Mouse (Mus musculus) erythroblast, embryonic 14.5 days (primary cell): ENCODE data around the gene Fhl2. TPM values are rescaled to one million over a fixed set of nuclear protein-coding genes. Genes with fewer than 3 reads are reported as not detected.
"Not testable (repeated sequence)": the region's sequence is repeated elsewhere in the genome, so short reads cannot be mapped to it uniquely, and the experiment has no call there.

ENCODE experiments used
- H3K27me3 ChIP-seq: 2 replicates; pipeline ENCODE4 v1.6.1; 2012; ENCODE audit warnings: inconsistent platforms; ENCODE audit not compliant: control insufficient read depth
- H3K36me3 ChIP-seq: 2 replicates; pipeline ENCODE4 v1.6.1; 2012; ENCODE audit warnings: mild to moderate bottlenecking, inconsistent platforms; ENCODE audit not compliant: control insufficient read depth
- H3K4me1 ChIP-seq: 2 replicates; pipeline ENCODE4 v1.6.1; 2012; ENCODE audit warnings: inconsistent platforms; ENCODE audit not compliant: control insufficient read depth
- H3K4me3 ChIP-seq: replicated peaks from 2 replicates; pipeline ENCODE3; 2012; ENCODE audit warnings: moderate library complexity, mild to moderate bottlenecking, inconsistent platforms
- H3K9me3 ChIP-seq: 2 replicates; pipeline ENCODE4 v1.6.1; 2012; ENCODE audit warnings: low read length, inconsistent platforms, mixed read lengths; ENCODE audit not compliant: control insufficient read depth
- GATA1 ChIP-seq: IDR thresholded peaks from 2 replicates; pipeline ENCODE4 v1.6.1; 2012; ENCODE audit warnings: low read length, inconsistent platforms, mixed read lengths
- TAL1 ChIP-seq: IDR thresholded peaks from 3 replicates; pipeline ENCODE4 v1.6.1; 2012; ENCODE audit warnings: low read length, inconsistent platforms, mixed read lengths
- polyA plus RNA-seq: library from polyadenylated mRNA; stranded (reverse); fragments of >175 nt; gene quantifications from 2 replicates; pipeline ENCODE4 v1.2.3, GENCODE M21; 2012

The Fhl2 gene
- polyA plus RNA-seq, 1 experiment: not detected

GRCm38 (mm10) chr1:43144338-43144906, 52.4 kb downstream of the Fhl2 start:
- H3K36me3 ChIP-seq: no peaks in the 10 kb centered on the region
- TF ChIP-seq TAL1 (no peak), GATA1 (no peak)
- no peaks in the 10 kb centered on the region for H3K4me1 ChIP-seq
- no peak overlapping the region for H3K4me3 ChIP-seq
- H3K27me3 ChIP-seq: no peaks in the 10 kb centered on the region
- no peaks in the 10 kb centered on the region for H3K9me3 ChIP-seq

GRCm38 (mm10) chr1:43143791-43144190, 53.0 kb downstream of the Fhl2 start:
- Histone ChIP-seq H3K4me3 (no peak overlapping the region), H3K4me1 (no peaks in the 10 kb centered on the region), H3K27me3 (no peaks in the 10 kb centered on the region), H3K9me3 (no peaks in the 10 kb centered on the region), H3K36me3 (no peaks in the 10 kb centered on the region)
- TF ChIP-seq TAL1 (no peak), GATA1 (no peak)

GRCm38 (mm10) chr1:43143284-43143683, 53.5 kb downstream of the Fhl2 start:
- TF ChIP-seq GATA1 (no peak), TAL1 (no peak)
- no peaks in the 10 kb centered on the region for H3K36me3 ChIP-seq
- no peaks in the 10 kb centered on the region for H3K27me3 ChIP-seq
- no peaks in the 10 kb centered on the region for H3K4me1 ChIP-seq
- H3K4me3 ChIP-seq: no peak overlapping the region
- no peaks in the 10 kb centered on the region for H3K9me3 ChIP-seq

- Histone ChIP-seq H3K9me3 (no peaks in the 10 kb centered on the region), H3K36me3 (no peaks in the 10 kb centered on the region), H3K4me1 (no peaks in the 10 kb centered on the region), H3K4me3 (no peak overlapping the region), H3K27me3 (no peaks in the 10 kb centered on the region)
- TF ChIP-seq GATA1 (no peak), TAL1 (no peak)
Observed at GRCm38 (mm10) chr1:43142849-43143248, 53.9 kb downstream of the Fhl2 start.

- H3K36me3 ChIP-seq: no peaks in the 10 kb centered on the region
- no peaks in the 10 kb centered on the region for H3K4me1 ChIP-seq
- no peaks in the 10 kb centered on the region for H3K27me3 ChIP-seq
- no peaks in the 10 kb centered on the region for H3K9me3 ChIP-seq
- TF ChIP-seq GATA1: no peak
- no peak for TF ChIP-seq TAL1
- no peak overlapping the region for H3K4me3 ChIP-seq
Observed at GRCm38 (mm10) chr1:43141555-43141961, 55.2 kb downstream of the Fhl2 start.

- Histone ChIP-seq H3K9me3 (no peaks in the 10 kb centered on the region), H3K36me3 (no peaks in the 10 kb centered on the region), H3K4me3 (no peak overlapping the region), H3K27me3 (no peaks in the 10 kb centered on the region), H3K4me1 (no peaks in the 10 kb centered on the region)
- TF ChIP-seq GATA1 (no peak), TAL1 (no peak)
Observed at GRCm38 (mm10) chr1:43139587-43140266, 57.1 kb downstream of the Fhl2 start.

- no peaks in the 10 kb centered on the region for H3K4me1 ChIP-seq
- TF ChIP-seq GATA1: no peak
- TF ChIP-seq TAL1: no peak
- H3K36me3 ChIP-seq: no peaks in the 10 kb centered on the region
- H3K27me3 ChIP-seq: no peaks in the 10 kb centered on the region
- no peaks in the 10 kb centered on the region for H3K9me3 ChIP-seq
- no peak overlapping the region for H3K4me3 ChIP-seq
Observed at GRCm38 (mm10) chr1:43138268-43138812, 58.4 kb downstream of the Fhl2 start.

GRCm38 (mm10) chr1:43137334-43137733, 59.5 kb downstream of the Fhl2 start:
- TF ChIP-seq TAL1: no peak
- no peak for TF ChIP-seq GATA1
- no peak overlapping the region for H3K4me3 ChIP-seq

GRCm38 (mm10) chr1:43136488-43137029, 60.2 kb downstream of the Fhl2 start:
- H3K4me3 ChIP-seq: not testable (repeated sequence)

More at GRCm38 (mm10) chr1:43137334-43137733, 59.5 kb downstream of the Fhl2 start:
- Histone ChIP-seq H3K4me1 (no peaks in the 10 kb centered on the region), H3K36me3 (no peaks in the 10 kb centered on the region), H3K9me3 (no peaks in the 10 kb centered on the region), H3K27me3 (no peaks in the 10 kb centered on the region)

More at GRCm38 (mm10) chr1:43136488-43137029, 60.2 kb downstream of the Fhl2 start:
- H3K4me1 ChIP-seq, H3K27me3 ChIP-seq, H3K36me3 ChIP-seq, H3K9me3 ChIP-seq: not testable (repeated sequence)
